Mouse (Mus musculus) neural tube, embryonic 14.5 days (tissue): ENCODE results near the gene Il17d. TPM values are rescaled to one million over a fixed set of nuclear protein-coding genes. Genes with fewer than 3 reads are reported as not detected.

ENCODE experiments used
- ATAC-seq: fragments of 200-750 bp; cut with Nextera tagmentation; 2 replicates; pipeline ENCODE4 v1.8.0; 2017; ENCODE audit warnings: low read depth, mild to moderate bottlenecking, moderate TSS enrichment, moderate library complexity
- H3K27ac ChIP-seq: fragments of 300-500 bp; sonication (generic); 2 replicates; pipeline ENCODE4 v1.5.1; 2014; ENCODE audit warnings: low read depth, mild to moderate bottlenecking, control low read depth, low read length, moderate library complexity, mixed read lengths
- H3K27me3 ChIP-seq: fragments of 300-500 bp; sonication (generic); 2 replicates; pipeline ENCODE4 v1.6.1; 2014; ENCODE audit warnings: low read length; ENCODE audit not compliant: control insufficient read depth, insufficient read depth
- H3K36me3 ChIP-seq: fragments of 300-500 bp; sonication (generic); 2 replicates; pipeline ENCODE4 v1.6.1; 2014; ENCODE audit warnings: low read length, mixed read lengths; ENCODE audit not compliant: control insufficient read depth, insufficient read depth
- H3K4me1 ChIP-seq: fragments of 300-500 bp; sonication (generic); 2 replicates; pipeline ENCODE4 v1.6.1; 2014; ENCODE audit warnings: low read length; ENCODE audit not compliant: control insufficient read depth, insufficient read depth
- H3K4me2 ChIP-seq: fragments of 300-500 bp; sonication (generic); 2 replicates; pipeline ENCODE4 v1.6.1; 2014; ENCODE audit warnings: mild to moderate bottlenecking, low read depth, low read length, control low read depth
- H3K4me3 ChIP-seq: fragments of 300-500 bp; sonication (generic); 2 replicates; pipeline ENCODE4 v1.5.1; 2014; ENCODE audit warnings: low read depth, low read length, control low read depth, mixed read lengths
- H3K9ac ChIP-seq: fragments of 300-500 bp; sonication (generic); replicated peaks from 2 replicates; pipeline ENCODE4 v1.6.1; 2014; ENCODE audit warnings: low read depth, mild to moderate bottlenecking, control low read depth, low read length, mixed read lengths
- H3K9me3 ChIP-seq: fragments of 300-500 bp; sonication (generic); 2 replicates; pipeline ENCODE4 v1.6.1; 2016; ENCODE audit warnings: low read length; ENCODE audit not compliant: control insufficient read depth
- WGBS: fragments of 180-500 bp; shearing (Covaris S2); extraction: QIAGEN DNeasy Blood & Tissue Kit; methylation state at CpG from one replicate; pipeline ENCODE4 v1.1.7; 2014; 5-methylcytosine and 5-hydroxymethylcytosine counted together
- polyA plus RNA-seq: library from polyadenylated mRNA; unstranded; fragments of >200 nt; fragmentation: Nextera tagmentation; extraction: Ambion mirVana; gene quantifications from 2 replicates; pipeline ENCODE4 v1.2.1, GENCODE M21; 2014

The Il17d gene
- polyA plus RNA-seq, 1 experiment from 2014 or later, result 3.1 TPM

GRCm38 (mm10) chr14:57542231-57542630, 17.7 kb downstream of the Il17d start:
- no peak overlapping the region for H3K4me2 ChIP-seq
- H3K9me3 ChIP-seq, result no peaks in the 10 kb centered on the region
- WGBS, result 71% methylated on average over 34 of the region's 34 CpGs
- no peak for ATAC-seq
- H3K4me1 ChIP-seq, result no peaks in the 10 kb centered on the region
- H3K36me3 ChIP-seq, result no peaks in the 10 kb centered on the region
- H3K27me3 ChIP-seq, result no peaks in the 10 kb centered on the region
- H3K9ac ChIP-seq, result no peak overlapping the region
- H3K4me3 ChIP-seq, result no peak overlapping the region
- H3K27ac ChIP-seq, result no peak overlapping the region

GRCm38 (mm10) chr14:57543420-57544039, 19.0 kb downstream of the Il17d start:
- no peak for ATAC-seq
- H3K9ac ChIP-seq, result no peak overlapping the region

GRCm38 (mm10) chr14:57545526-57545925, 20.9 kb downstream of the Il17d start:
- Histone ChIP-seq H3K36me3 (peaks cover 3% of the 10 kb centered on the region; the same call in 1 of the 2 replicates), H3K27ac (no peak overlapping the region), H3K4me2 (no peak overlapping the region), H3K9me3 (no peaks in the 10 kb centered on the region), H3K4me1 (no peaks in the 10 kb centered on the region), H3K27me3 (no peaks in the 10 kb centered on the region), H3K9ac (no peak overlapping the region), H3K4me3 (no peak overlapping the region)
- 82% methylated on average over 17 of the region's 17 CpGs for WGBS
- ATAC-seq, result 0 out of 2 replicates have a peak, but pooled peaks have one; percentile 16

More at GRCm38 (mm10) chr14:57543420-57544039, 19.0 kb downstream of the Il17d start:
- H3K9me3 ChIP-seq, result no peaks in the 10 kb centered on the region
- H3K27me3 ChIP-seq, result no peaks in the 10 kb centered on the region
- 94% methylated on average over 13 of the region's 13 CpGs for WGBS
- no peaks in the 10 kb centered on the region for H3K36me3 ChIP-seq
- no peak overlapping the region for H3K4me3 ChIP-seq
- no peak overlapping the region for H3K4me2 ChIP-seq
- no peaks in the 10 kb centered on the region for H3K4me1 ChIP-seq
- no peak overlapping the region for H3K27ac ChIP-seq

GRCm38 (mm10) chr14:57546131-57546530, 21.6 kb downstream of the Il17d start:
- H3K4me3 ChIP-seq, result no peak overlapping the region
- no peak overlapping the region for H3K9ac ChIP-seq
- H3K4me2 ChIP-seq, result no peak overlapping the region
- no peak overlapping the region for H3K27ac ChIP-seq
- 87% methylated on average over 8 of the region's 8 CpGs for WGBS
- H3K9me3 ChIP-seq, result no peaks in the 10 kb centered on the region
- H3K4me1 ChIP-seq, result no peaks in the 10 kb centered on the region
- no peak for ATAC-seq
- H3K27me3 ChIP-seq, result no peaks in the 10 kb centered on the region
- peaks cover 3% of the 10 kb centered on the region; the same call in 1 of the 2 replicates for H3K36me3 ChIP-seq

GRCm38 (mm10) chr14:57546557-57547021, 22.0 kb downstream of the Il17d start:
- Histone ChIP-seq H3K9me3 (no peaks in the 10 kb centered on the region), H3K9ac (no peak overlapping the region), H3K27ac (no peak overlapping the region), H3K4me3 (no peak overlapping the region), H3K4me2 (no peak overlapping the region), H3K36me3 (peaks cover 3% of the 10 kb centered on the region; the same call in 1 of the 2 replicates), H3K4me1 (no peaks in the 10 kb centered on the region), H3K27me3 (no peaks in the 10 kb centered on the region)
- 31% methylated on average over 13 of the region's 13 CpGs for WGBS
- ATAC-seq, result no peak

- peaks cover 3% of the 10 kb centered on the region; the same call in 1 of the 2 replicates for H3K36me3 ChIP-seq
- H3K27me3 ChIP-seq, result no peaks in the 10 kb centered on the region
- H3K9ac ChIP-seq, result no peak overlapping the region
- no peak overlapping the region for H3K4me3 ChIP-seq
- WGBS, result 83% methylated on average over 5 of the region's 5 CpGs
- no peak overlapping the region for H3K27ac ChIP-seq
- H3K4me1 ChIP-seq, result no peaks in the 10 kb centered on the region
- ATAC-seq, result no peak
- H3K4me2 ChIP-seq, result no peak overlapping the region
- no peaks in the 10 kb centered on the region for H3K9me3 ChIP-seq
Observed at GRCm38 (mm10) chr14:57547062-57547461, 22.5 kb downstream of the Il17d start.

- H3K27ac ChIP-seq, result no peak overlapping the region
- peaks cover 3% of the 10 kb centered on the region; the same call in 1 of the 2 replicates for H3K36me3 ChIP-seq
- H3K27me3 ChIP-seq, result no peaks in the 10 kb centered on the region
- no peak overlapping the region for H3K9ac ChIP-seq
- no peaks in the 10 kb centered on the region for H3K4me1 ChIP-seq
- H3K4me2 ChIP-seq, result no peak overlapping the region
- no peak overlapping the region for H3K4me3 ChIP-seq
- H3K9me3 ChIP-seq, result no peaks in the 10 kb centered on the region
- ATAC-seq, result no peak
Observed at GRCm38 (mm10) chr14:57552945-57553344, 28.4 kb downstream of the Il17d start.

GRCm38 (mm10) chr14:57554434-57554833, 29.9 kb downstream of the Il17d start:
- Histone ChIP-seq H3K4me2 (no peak overlapping the region), H3K27me3 (no peaks in the 10 kb centered on the region), H3K9ac (no peak overlapping the region), H3K9me3 (no peaks in the 10 kb centered on the region), H3K4me1 (no peaks in the 10 kb centered on the region), H3K4me3 (no peak overlapping the region), H3K27ac (no peak overlapping the region), H3K36me3 (no peaks in the 10 kb centered on the region)
- 97% methylated on average over 5 of the region's 5 CpGs for WGBS
- ATAC-seq, result no peak

GRCm38 (mm10) chr14:57555471-57556070, 31.0 kb downstream of the Il17d start:
- WGBS, result 92% methylated on average over 7 of the region's 7 CpGs
- Histone ChIP-seq H3K4me2 (no peak overlapping the region), H3K9me3 (no peaks in the 10 kb centered on the region), H3K27ac (no peak overlapping the region), H3K4me3 (no peak overlapping the region), H3K9ac (no peak overlapping the region), H3K4me1 (no peaks in the 10 kb centered on the region), H3K36me3 (no peaks in the 10 kb centered on the region), H3K27me3 (no peaks in the 10 kb centered on the region)
- ATAC-seq, result no peak
